Mouse (Mus musculus) E14TG2a.4 (cell line): Measurements from ENCODE around the gene Asb10.

Experiments used
- CTCF ChIP-seq: conservative IDR thresholded peaks from 2 replicates; pipeline ENCODE4 v1.5.1; 2014; ENCODE audit warnings: low read length
- NANOG ChIP-seq: IDR thresholded peaks from 2 replicates; pipeline ENCODE4 v1.6.1; 2014; ENCODE audit warnings: borderline replicate concordance, low read length, mixed read lengths
- POU5F1 ChIP-seq: IDR thresholded peaks from 2 replicates; pipeline ENCODE4 v1.6.1; 2014; ENCODE audit warnings: low read length, borderline replicate concordance

GRCm38 (mm10) chr5:24536511-24536910, 4.3 kb downstream of the Asb10 start:
- TF ChIP-seq CTCF (no peak), NANOG (no peak), POU5F1 (no peak)
